Mouse (Mus musculus) C2C12 (cell line): ENCODE results near the gene Foxa1.

ENCODE experiments used
- CEBPB ChIP-seq: IDR thresholded peaks from one replicate; pipeline ENCODE4 v1.6.1; 2011; ENCODE audit warnings: low read depth, mild to moderate bottlenecking, control low read depth, moderate library complexity
- CTCF ChIP-seq: IDR thresholded peaks from one replicate; pipeline ENCODE4 v1.5.1; 2011; ENCODE audit not compliant: control insufficient read depth, insufficient read depth, insufficient read length
- MAX ChIP-seq: IDR thresholded peaks from one replicate; pipeline ENCODE4 v1.6.1; 2011; ENCODE audit warnings: mild to moderate bottlenecking, control low read depth

DNA sequence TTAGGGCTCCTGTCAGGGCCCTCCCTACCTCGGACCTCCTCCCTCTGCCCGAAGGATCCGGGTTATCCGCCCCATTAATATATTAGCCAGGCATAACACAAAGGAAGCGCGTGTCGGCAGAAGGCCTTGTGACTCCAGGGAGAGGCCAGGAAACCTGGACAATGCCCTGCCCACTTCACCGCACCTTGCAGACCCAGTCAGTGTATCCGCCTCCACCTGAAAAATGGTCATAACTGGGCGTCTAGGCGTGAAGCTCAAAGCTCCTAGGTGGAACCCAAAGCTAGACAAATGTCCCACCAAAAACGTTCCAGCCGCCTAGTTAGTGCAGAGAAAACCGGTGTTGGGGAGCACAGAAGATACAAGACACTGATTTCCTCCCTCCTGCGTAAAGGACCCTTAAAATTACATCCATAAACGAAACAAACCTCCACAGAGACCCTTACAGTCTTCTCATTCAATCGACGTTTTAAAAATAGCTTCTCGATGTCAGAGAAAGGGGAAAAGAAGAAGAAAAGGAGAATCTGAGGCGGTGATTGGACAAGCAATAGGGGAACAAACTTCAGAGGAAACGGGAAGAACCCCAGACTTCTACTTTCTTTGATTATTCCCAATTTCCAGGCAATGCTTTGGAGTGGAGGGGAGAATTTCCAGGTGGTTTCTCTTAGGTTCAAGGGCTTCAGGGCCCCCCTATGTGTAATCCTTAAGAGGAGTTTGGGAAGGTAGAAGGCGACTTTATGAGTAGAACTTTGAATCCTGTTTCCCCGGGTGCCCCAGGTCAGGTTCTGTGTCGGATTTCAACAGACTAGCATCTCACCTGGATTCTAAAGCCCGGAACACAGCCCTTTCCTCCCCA lies 10.4 kb downstream of the Foxa1 start:
- no peak for TF ChIP-seq MAX
- no peak for TF ChIP-seq CTCF
- TF ChIP-seq CEBPB, result no peak
